Comparison of ENCODE assay signal across 14 mouse cellular contexts in the genomic region with DNA sequence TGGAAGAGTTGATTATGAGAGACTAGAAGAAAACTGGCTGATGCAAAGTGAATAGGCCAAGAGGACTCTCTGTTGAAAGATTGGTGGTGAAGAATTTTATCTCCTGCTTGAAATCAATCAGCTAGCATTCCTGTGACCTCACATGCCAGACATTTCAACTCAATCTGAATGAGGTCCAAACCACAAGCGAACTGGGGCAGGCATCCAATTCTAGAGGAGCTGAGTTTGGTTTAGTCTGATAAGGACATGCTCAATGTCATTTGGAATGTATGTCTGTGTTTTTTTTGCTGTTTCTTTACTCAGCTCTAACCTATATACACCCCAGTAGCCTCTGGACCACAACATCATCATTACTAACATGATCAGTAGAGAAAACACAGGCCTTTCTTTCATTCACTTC.
A peak's percentile ranks its signal among the peaks of the same experiment; 100 is the strongest.
DNase-seq lines count a peak whose midpoint lies in the region; ATAC-seq and TF ChIP-seq lines count a peak whose summit lies in the region.
"Had no signal": no experiment of that assay in that cellular context is flagged by ENCODE, and none has a peak within 500 bp of the region (broad histone marks: within the 10 kb centered on the region; RNA-seq: fewer than 3 reads in every experiment).

No protein-coding gene starts in this region.

- TF ChIP-seq CTCF in liver, adult 2 months (IDR thresholded peaks at IDR 0.05; ENCODE audit: low read depth, low read length): no peak
- no peak for TF ChIP-seq CTCF in heart, postnatal 0 days (IDR thresholded peaks at IDR 0.05; ENCODE audit: low read depth)

- no peak overlapping the region for H3K27ac ChIP-seq in liver, adult 2 months (replicated peaks; ENCODE audit: insufficient read depth, low read depth, low read length)
- H3K27ac ChIP-seq in liver, embryonic 12.5 days: no peak overlapping the region
- no peak overlapping the region for H3K27ac ChIP-seq in heart, postnatal 0 days (ENCODE audit: low read depth)
- H3K27ac ChIP-seq in forebrain, embryonic 11.5 days (ENCODE audit: low read depth, low read length): no peak overlapping the region
- H3K27ac ChIP-seq: forebrain, embryonic 13.5 days; liver, embryonic 14.5 days had no signal

- no peak for ATAC-seq in liver, embryonic 12.5 days
- peak; percentile 17; the same call in 1 of the 2 replicates for ATAC-seq in heart, postnatal 0 days (ENCODE audit: insufficient read depth, low read depth)
- ATAC-seq in forebrain, embryonic 11.5 days (replicated peaks; ENCODE audit: low FRiP score): no peak
- ATAC-seq: forebrain, embryonic 13.5 days; inflammation-experienced regulatory T-cells, adult 6 months had no signal

- TF ChIP-seq POLR2A in liver, adult 2 months (IDR thresholded peaks at IDR 0.05; ENCODE audit: extremely low read depth, insufficient read depth, low read length): no peak

- no peaks in the 10 kb centered on the region for H3K27me3 ChIP-seq in liver, adult 2 months (ENCODE audit: control insufficient read depth, insufficient read depth, low read length)
- no peaks in the 10 kb centered on the region for H3K27me3 ChIP-seq in liver, embryonic 12.5 days (replicated peaks)
- H3K27me3 ChIP-seq in heart, postnatal 0 days (ENCODE audit: control insufficient read depth, insufficient read depth, low read length): no peaks in the 10 kb centered on the region
- H3K27me3 ChIP-seq in forebrain, embryonic 11.5 days (ENCODE audit: control insufficient read depth, insufficient read depth, low read length): no peaks in the 10 kb centered on the region
- H3K27me3 ChIP-seq: forebrain, embryonic 13.5 days had no signal

- peak; percentile 10 for DNase-seq in cerebellum, adult 9-10 months
- no peak for DNase-seq in cerebellum, adult 11 months
- DNase-seq in liver, adult 2 months (ENCODE audit: extremely low read depth, low read depth, low spot score): peak; percentile 84
- peak; percentile 30 for DNase-seq in heart, postnatal 0 days (ENCODE audit: low spot score)
- peak; percentile 34 to 47 for DNase-seq in lung, postnatal 4 days
- DNase-seq in forebrain, embryonic 11.5 days (ENCODE audit: low spot score): no peak
- DNase-seq in testis, postnatal 10 days (ENCODE audit: low spot score): no peak
- DNase-seq: cerebellum, postnatal 36 days; thymus, adult 18-20 months had no signal

- H3K9me3 ChIP-seq in liver, embryonic 12.5 days (replicated peaks): no peaks in the 10 kb centered on the region
- H3K9me3 ChIP-seq in heart, postnatal 0 days (replicated peaks; ENCODE audit: control insufficient read depth, low read length): no peaks in the 10 kb centered on the region
- H3K9me3 ChIP-seq in forebrain, embryonic 11.5 days (ENCODE audit: control insufficient read depth, low read length): no peaks in the 10 kb centered on the region
- H3K9me3 ChIP-seq: forebrain, embryonic 13.5 days had no signal

- H3K79me2 ChIP-seq in liver, adult 2 months (ENCODE audit: control insufficient read depth, insufficient read depth, low read length): no peaks in the 10 kb centered on the region

- TF ChIP-seq EP300 in heart, postnatal 0 days (IDR thresholded peaks at IDR 0.05; ENCODE audit: low read depth): no peak

- peaks cover 3% of the 10 kb centered on the region; the same call in 1 of the 2 replicates for H3K4me1 ChIP-seq in liver, adult 2 months (ENCODE audit: control insufficient read depth, insufficient read depth, low read length)
- no peaks in the 10 kb centered on the region for H3K4me1 ChIP-seq in liver, embryonic 12.5 days
- peaks cover 14% of the 10 kb centered on the region; the same call in 1 of the 2 replicates for H3K4me1 ChIP-seq in heart, postnatal 0 days (ENCODE audit: control insufficient read depth, insufficient read depth)
- H3K4me1 ChIP-seq in forebrain, embryonic 11.5 days (replicated peaks; ENCODE audit: control insufficient read depth, insufficient read depth, low read length): no peaks in the 10 kb centered on the region
- H3K4me1 ChIP-seq: forebrain, embryonic 13.5 days had no signal

- WGBS in liver, adult 2 months: 14% methylated on average over 1 of the region's 1 CpGs
- WGBS in liver, embryonic 12.5 days (ENCODE audit: insufficient replicate concordance): 22% methylated on average over 1 of the region's 1 CpGs
- 15% methylated on average over 1 of the region's 1 CpGs for WGBS in heart, postnatal 0 days
- 74% methylated on average over 1 of the region's 1 CpGs for WGBS in forebrain, embryonic 11.5 days

- no peak overlapping the region for H3K4me2 ChIP-seq in liver, embryonic 12.5 days
- H3K4me2 ChIP-seq in heart, postnatal 0 days (ENCODE audit: low read depth, low read length): no peak overlapping the region
- H3K4me2 ChIP-seq in forebrain, embryonic 11.5 days (ENCODE audit: low read depth, low read length, severe bottlenecking): no peak overlapping the region
- H3K4me2 ChIP-seq: forebrain, embryonic 13.5 days had no signal

- no peaks in the 10 kb centered on the region for H3K36me3 ChIP-seq in liver, adult 2 months (ENCODE audit: control insufficient read depth, insufficient read depth, low read length)
- no peaks in the 10 kb centered on the region for H3K36me3 ChIP-seq in liver, embryonic 12.5 days
- H3K36me3 ChIP-seq in heart, postnatal 0 days (replicated peaks; ENCODE audit: control insufficient read depth, insufficient read depth, low read length): no peaks in the 10 kb centered on the region
- H3K36me3 ChIP-seq in forebrain, embryonic 11.5 days (ENCODE audit: control insufficient read depth, insufficient read depth, low read length): no peaks in the 10 kb centered on the region
- H3K36me3 ChIP-seq: G1E had no signal

- no peak overlapping the region for H3K4me3 ChIP-seq in liver, adult 2 months (ENCODE audit: insufficient read depth, low read depth, low read length)
- H3K4me3 ChIP-seq in liver, embryonic 12.5 days: no peak overlapping the region
- no peak overlapping the region for H3K4me3 ChIP-seq in heart, postnatal 0 days (ENCODE audit: low read depth, low read length)
- no peak overlapping the region for H3K4me3 ChIP-seq in forebrain, embryonic 11.5 days (ENCODE audit: low read depth, low read length)
- H3K4me3 ChIP-seq: forebrain, embryonic 13.5 days had no signal

- no peak overlapping the region for H3K9ac ChIP-seq in liver, adult 2 months (ENCODE audit: low read depth, low read length)
- no peak overlapping the region for H3K9ac ChIP-seq in liver, embryonic 12.5 days
- no peak overlapping the region for H3K9ac ChIP-seq in heart, postnatal 0 days (replicated peaks; ENCODE audit: low read depth, low read length)
- H3K9ac ChIP-seq in forebrain, embryonic 11.5 days (ENCODE audit: low read length): no peak overlapping the region
- H3K9ac ChIP-seq: forebrain, embryonic 13.5 days; liver, embryonic 14.5 days had no signal

Comparison
In these comparisons a context has a peak if more than half of its experiments do, and no peak if none do; other contexts are left out.
1. DNase-seq: peak in cerebellum, adult 9-10 months (single experiment), liver, adult 2 months (single experiment), heart, postnatal 0 days (single experiment) and lung, postnatal 4 days (2 of 2); none in cerebellum, adult 11 months (single experiment), forebrain, embryonic 11.5 days (single experiment) and testis, postnatal 10 days (single experiment).